Comparison of ENCODE assay signal across 27 mouse cellular contexts in the genomic region with DNA sequence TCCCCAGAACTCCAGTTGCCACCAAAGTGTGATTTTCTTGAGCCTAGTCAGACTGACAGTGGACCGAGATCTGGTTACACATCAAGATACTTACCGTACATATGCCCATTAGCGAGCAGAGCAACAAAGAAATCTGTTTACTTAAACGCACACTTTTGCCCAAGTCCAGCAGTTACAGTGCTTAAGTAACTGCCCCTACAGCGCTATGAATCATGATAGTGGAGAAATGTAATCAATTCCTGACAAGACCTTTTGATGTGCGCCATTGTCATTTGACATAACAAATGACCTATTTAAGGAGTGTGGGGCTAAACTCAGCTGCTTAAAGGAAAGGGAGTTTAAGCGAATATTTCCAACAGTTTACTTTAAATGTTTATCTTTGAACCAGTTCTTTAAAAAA.
A peak's percentile ranks its signal among the peaks of the same experiment; 100 is the strongest.
DNase-seq lines count a peak whose midpoint lies in the region; ATAC-seq and TF ChIP-seq lines count a peak whose summit lies in the region.
"Had no signal": no experiment of that assay in that cellular context is flagged by ENCODE, and none has a peak within 500 bp of the region (broad histone marks: within the 10 kb centered on the region; RNA-seq: fewer than 3 reads in every experiment).

No protein-coding gene starts in this region.

- 22% methylated on average over 7 of the region's 7 CpGs for WGBS in intestine, embryonic 14.5 days
- 36% methylated on average over 7 of the region's 7 CpGs for WGBS in intestine, postnatal 0 days
- WGBS in lung, embryonic 14.5 days = 4% methylated on average over 7 of the region's 7 CpGs
- WGBS in lung, postnatal 0 days = 10% methylated on average over 7 of the region's 7 CpGs
- WGBS in embryonic facial prominence, embryonic 10.5 days = 64% methylated on average over 7 of the region's 7 CpGs
- 15% methylated on average over 7 of the region's 7 CpGs for WGBS in stomach, embryonic 15.5 days

- H3K4me1 ChIP-seq in intestine, embryonic 14.5 days (replicated peaks; ENCODE audit: control insufficient read depth, insufficient read depth, low read length) = peaks cover 4% of the 10 kb centered on the region; the same call in 1 of the 2 replicates
- no peaks in the 10 kb centered on the region for H3K4me1 ChIP-seq in intestine, postnatal 0 days (replicated peaks; ENCODE audit: control insufficient read depth, insufficient read depth, low read length)
- H3K4me1 ChIP-seq in lung, embryonic 14.5 days (ENCODE audit: insufficient read depth) = peaks cover 8% of the 10 kb centered on the region; the same call in 1 of the 2 replicates
- H3K4me1 ChIP-seq in lung, postnatal 0 days (ENCODE audit: insufficient read depth, low read depth, low read length) = 0 out of 2 replicates have a peak, but pooled peaks cover 2% of the 10 kb centered on the region
- H3K4me1 ChIP-seq in embryonic facial prominence, embryonic 10.5 days = peaks cover 15% of the 10 kb centered on the region
- 0 out of 2 replicates have a peak, but pooled peaks cover 3% of the 10 kb centered on the region for H3K4me1 ChIP-seq in stomach, embryonic 15.5 days
- H3K4me1 ChIP-seq: forebrain, embryonic 15.5 days had no signal

- H3K27ac ChIP-seq in intestine, embryonic 14.5 days (ENCODE audit: low read depth) = no peak overlapping the region
- H3K27ac ChIP-seq in intestine, postnatal 0 days (ENCODE audit: low read depth, low read length) = no peak overlapping the region
- no peak overlapping the region for H3K27ac ChIP-seq in lung, embryonic 14.5 days (ENCODE audit: low read depth)
- no peak overlapping the region for H3K27ac ChIP-seq in lung, postnatal 0 days (ENCODE audit: low read length)
- H3K27ac ChIP-seq in embryonic facial prominence, embryonic 10.5 days (replicated peaks) = 0 out of 2 replicates have a peak overlapping the region, but pooled peaks have one; percentile 5
- H3K27ac ChIP-seq in stomach, embryonic 15.5 days = no peak overlapping the region
- H3K27ac ChIP-seq: embryonic facial prominence, embryonic 12.5 days; forebrain, embryonic 10.5 days; forebrain, embryonic 15.5 days; heart, embryonic 10.5 days; heart, embryonic 15.5 days; hindbrain, embryonic 13.5 days had no signal

- DNase-seq in intestine, embryonic 14.5 days (ENCODE audit: low spot score) = no peak
- peak; percentile 67 for DNase-seq in lung, embryonic 14.5 days
- no peak for DNase-seq in lung, postnatal 0 days (ENCODE audit: low spot score)
- no peak for DNase-seq in embryonic facial prominence, embryonic 10.5 days (ENCODE audit: low spot score)
- DNase-seq: adrenal gland, postnatal 14 days; cerebellum, adult 11-12 months; cerebellum, adult 9-11 months; gastrocnemius, postnatal 25 days; heart, adult 11 months; kidney, adult 2 months; kidney, postnatal 25 days; lung, postnatal 10 days; right cerebral cortex, postnatal 25 days; thymus, postnatal 4 days had no signal

- no peak for TF ChIP-seq CTCF in intestine, postnatal 0 days (IDR thresholded peaks at IDR 0.05; ENCODE audit: low read depth)
- no peak for TF ChIP-seq CTCF in lung, embryonic 14.5 days (IDR thresholded peaks at IDR 0.05; ENCODE audit: low read depth)
- no peak for TF ChIP-seq CTCF in lung, postnatal 0 days (IDR thresholded peaks at IDR 0.05)

- no peak for ATAC-seq in intestine, embryonic 14.5 days (replicated peaks; ENCODE audit: low FRiP score, low TSS enrichment, low read depth)
- ATAC-seq in intestine, postnatal 0 days = no peak
- ATAC-seq in lung, embryonic 14.5 days (ENCODE audit: insufficient read depth) = peak; percentile 67
- ATAC-seq in lung, postnatal 0 days = no peak
- ATAC-seq in stomach, embryonic 15.5 days (ENCODE audit: insufficient read depth, low FRiP score, low read depth) = peak; percentile 47; the same call in 1 of the 2 replicates
- ATAC-seq in erythroblast, adult 5-6 weeks (replicated peaks; ENCODE audit: low FRiP score, poor library complexity, severe bottlenecking) = no peak
- ATAC-seq: CD4-positive, CD25-positive, alpha-beta regulatory T cell, adult 4 months; forebrain, embryonic 15.5 days had no signal

- H3K27me3 ChIP-seq in intestine, embryonic 14.5 days (replicated peaks; ENCODE audit: control insufficient read depth, insufficient read depth, low read length) = no peaks in the 10 kb centered on the region
- no peaks in the 10 kb centered on the region for H3K27me3 ChIP-seq in intestine, postnatal 0 days (replicated peaks; ENCODE audit: control insufficient read depth, insufficient read depth, low read length)
- no peaks in the 10 kb centered on the region for H3K27me3 ChIP-seq in lung, embryonic 14.5 days (ENCODE audit: insufficient read depth, low read length)
- no peaks in the 10 kb centered on the region for H3K27me3 ChIP-seq in lung, postnatal 0 days (replicated peaks; ENCODE audit: insufficient read depth, low read length)
- no peaks in the 10 kb centered on the region for H3K27me3 ChIP-seq in embryonic facial prominence, embryonic 10.5 days (replicated peaks; ENCODE audit: low read depth, poor library complexity, severe bottlenecking)
- H3K27me3 ChIP-seq in stomach, embryonic 15.5 days (replicated peaks) = no peaks in the 10 kb centered on the region
- H3K27me3 ChIP-seq: embryonic facial prominence, embryonic 12.5 days; forebrain, embryonic 15.5 days; heart, embryonic 15.5 days; hindbrain, embryonic 13.5 days; limb, embryonic 13.5 days had no signal

- H3K4me2 ChIP-seq in intestine, embryonic 14.5 days (ENCODE audit: low read length) = 0 out of 2 replicates have a peak overlapping the region, but pooled peaks have one; percentile 3
- no peak overlapping the region for H3K4me2 ChIP-seq in intestine, postnatal 0 days (replicated peaks; ENCODE audit: low read depth)
- peak overlapping the region; percentile 39 for H3K4me2 ChIP-seq in lung, embryonic 14.5 days
- no peak overlapping the region for H3K4me2 ChIP-seq in lung, postnatal 0 days (replicated peaks; ENCODE audit: low read depth, low read length)
- peak overlapping the region; percentile 25; the same call in 1 of the 2 replicates for H3K4me2 ChIP-seq in stomach, embryonic 15.5 days
- H3K4me2 ChIP-seq: embryonic facial prominence, embryonic 12.5 days; forebrain, embryonic 15.5 days; heart, embryonic 15.5 days; hindbrain, embryonic 13.5 days; limb, embryonic 13.5 days; liver, embryonic 11.5 days; midbrain, embryonic 11.5 days had no signal

- no peak overlapping the region for H3K9ac ChIP-seq in intestine, embryonic 14.5 days (ENCODE audit: low read length)
- H3K9ac ChIP-seq in intestine, postnatal 0 days (ENCODE audit: low read depth, low read length) = no peak overlapping the region
- H3K9ac ChIP-seq in lung, embryonic 14.5 days = no peak overlapping the region
- H3K9ac ChIP-seq in lung, postnatal 0 days (replicated peaks; ENCODE audit: low read depth) = no peak overlapping the region
- no peak overlapping the region for H3K9ac ChIP-seq in stomach, embryonic 15.5 days
- H3K9ac ChIP-seq: embryonic facial prominence, embryonic 12.5 days; forebrain, embryonic 15.5 days; heart, embryonic 15.5 days; hindbrain, embryonic 13.5 days; limb, embryonic 13.5 days had no signal

- no peak for TF ChIP-seq EP300 in lung, postnatal 0 days (IDR thresholded peaks at IDR 0.05)

- H3K9me3 ChIP-seq in intestine, embryonic 14.5 days (ENCODE audit: control insufficient read depth, low read length) = no peaks in the 10 kb centered on the region
- H3K9me3 ChIP-seq in intestine, postnatal 0 days (ENCODE audit: control insufficient read depth) = no peaks in the 10 kb centered on the region
- H3K9me3 ChIP-seq in lung, embryonic 14.5 days (ENCODE audit: low read depth, low read length) = no peaks in the 10 kb centered on the region
- no peaks in the 10 kb centered on the region for H3K9me3 ChIP-seq in lung, postnatal 0 days (ENCODE audit: low read length)
- H3K9me3 ChIP-seq in embryonic facial prominence, embryonic 10.5 days = no peaks in the 10 kb centered on the region
- H3K9me3 ChIP-seq in stomach, embryonic 15.5 days = no peaks in the 10 kb centered on the region
- H3K9me3 ChIP-seq: embryonic facial prominence, embryonic 12.5 days; forebrain, embryonic 10.5 days; forebrain, embryonic 15.5 days; heart, embryonic 15.5 days; hindbrain, embryonic 13.5 days had no signal

- no peaks in the 10 kb centered on the region for H3K36me3 ChIP-seq in intestine, embryonic 14.5 days (ENCODE audit: control insufficient read depth, insufficient read depth, low read length)
- no peaks in the 10 kb centered on the region for H3K36me3 ChIP-seq in intestine, postnatal 0 days (ENCODE audit: control insufficient read depth, insufficient read depth)
- H3K36me3 ChIP-seq in lung, embryonic 14.5 days (ENCODE audit: insufficient read depth) = no peaks in the 10 kb centered on the region
- no peaks in the 10 kb centered on the region for H3K36me3 ChIP-seq in lung, postnatal 0 days (ENCODE audit: insufficient read depth, low read length)
- H3K36me3 ChIP-seq in embryonic facial prominence, embryonic 10.5 days (replicated peaks) = no peaks in the 10 kb centered on the region
- no peaks in the 10 kb centered on the region for H3K36me3 ChIP-seq in stomach, embryonic 15.5 days
- H3K36me3 ChIP-seq: embryonic facial prominence, embryonic 12.5 days; forebrain, embryonic 10.5 days; forebrain, embryonic 15.5 days; heart, embryonic 15.5 days; hindbrain, embryonic 13.5 days; limb, embryonic 13.5 days had no signal

- no peak overlapping the region for H3K4me3 ChIP-seq in intestine, embryonic 14.5 days (ENCODE audit: low read depth, low read length)
- no peak overlapping the region for H3K4me3 ChIP-seq in intestine, postnatal 0 days (ENCODE audit: low read depth, low read length)
- no peak overlapping the region for H3K4me3 ChIP-seq in lung, embryonic 14.5 days (ENCODE audit: low read depth, low read length)
- H3K4me3 ChIP-seq in lung, postnatal 0 days (ENCODE audit: low read depth, low read length) = no peak overlapping the region
- H3K4me3 ChIP-seq in embryonic facial prominence, embryonic 10.5 days = no peak overlapping the region
- H3K4me3 ChIP-seq in stomach, embryonic 15.5 days (replicated peaks) = no peak overlapping the region
- H3K4me3 ChIP-seq: embryonic facial prominence, embryonic 12.5 days; forebrain, embryonic 10.5 days; forebrain, embryonic 15.5 days; heart, embryonic 10.5 days; heart, embryonic 15.5 days; hindbrain, embryonic 13.5 days; limb, embryonic 13.5 days had no signal

Comparison
In these comparisons a context has a peak if more than half of its experiments do, and no peak if none do; other contexts are left out.
1. ATAC-seq: peak in lung, embryonic 14.5 days (single experiment) and stomach, embryonic 15.5 days (single experiment); none in intestine, embryonic 14.5 days (single experiment), intestine, postnatal 0 days (single experiment), lung, postnatal 0 days (single experiment) and erythroblast, adult 5-6 weeks (single experiment).
2. H3K4me2 ChIP-seq: peak in intestine, embryonic 14.5 days (single experiment), lung, embryonic 14.5 days (single experiment) and stomach, embryonic 15.5 days (single experiment); none in intestine, postnatal 0 days (single experiment) and lung, postnatal 0 days (single experiment).